Mouse (Mus musculus) stomach, postnatal 0 days (tissue): ENCODE results near the gene Igfl3. TPM values are rescaled to one million over a fixed set of nuclear protein-coding genes. Genes with fewer than 3 reads are reported as not detected.

ENCODE experiments used
- ATAC-seq: fragments of 200-750 bp; cut with Nextera tagmentation; 2 replicates; pipeline ENCODE4 v1.8.0; 2017; ENCODE audit not compliant: low FRiP score, low TSS enrichment
- DNase-seq: peaks from one replicate; pipeline ENCODE4 v3.0.0-alpha.2; 2016; ENCODE audit warnings: low spot score
- H3K27ac ChIP-seq: fragments of 300-500 bp; sonication (generic); replicated peaks from 2 replicates; pipeline ENCODE4 v1.5.1; 2014; ENCODE audit warnings: mild to moderate bottlenecking, control low read depth
- H3K27me3 ChIP-seq: fragments of 300-500 bp; sonication (generic); 2 replicates; pipeline ENCODE4 v1.6.1; 2014; ENCODE audit warnings: low read length; ENCODE audit not compliant: control insufficient read depth, insufficient read depth
- H3K36me3 ChIP-seq: fragments of 300-500 bp; sonication (generic); 2 replicates; pipeline ENCODE4 v1.6.1; 2014; ENCODE audit warnings: low read length, mixed read lengths; ENCODE audit not compliant: control insufficient read depth, insufficient read depth
- H3K4me1 ChIP-seq: fragments of 300-500 bp; sonication (generic); replicated peaks from 2 replicates; pipeline ENCODE4 v1.6.1; 2014; ENCODE audit warnings: antibody characterized with exemption; ENCODE audit not compliant: control insufficient read depth, insufficient read depth
- H3K4me2 ChIP-seq: fragments of 300-500 bp; sonication (generic); replicated peaks from 2 replicates; pipeline ENCODE4 v1.6.1; 2014; ENCODE audit warnings: low read depth, mild to moderate bottlenecking, control low read depth, moderate library complexity
- H3K4me3 ChIP-seq: fragments of 300-500 bp; sonication (generic); 2 replicates; pipeline ENCODE4 v1.5.1; 2014; ENCODE audit warnings: low read depth, low read length, control low read depth
- H3K9ac ChIP-seq: fragments of 300-500 bp; sonication (generic); 2 replicates; pipeline ENCODE4 v1.6.1; 2014; ENCODE audit warnings: mild to moderate bottlenecking, low read length, control low read depth, mixed read lengths
- H3K9me3 ChIP-seq: fragments of 300-500 bp; sonication (generic); 2 replicates; pipeline ENCODE4 v1.6.1; 2016; ENCODE audit warnings: low read length; ENCODE audit not compliant: control insufficient read depth
- CTCF ChIP-seq: IDR thresholded peaks from 2 replicates; pipeline ENCODE4 v1.5.1; 2016; ENCODE audit warnings: antibody characterized with exemption, low read depth, mild to moderate bottlenecking, moderate library complexity
- EP300 ChIP-seq: optimal IDR thresholded peaks from 2 replicates; pipeline ENCODE3; 2016; ENCODE audit warnings: antibody characterized with exemption
- WGBS: fragments of 180-500 bp; shearing (Covaris S2); extraction: QIAGEN DNeasy Blood & Tissue Kit; methylation state at CpG from one replicate; pipeline ENCODE4 v1.1.7; 2014; 5-methylcytosine and 5-hydroxymethylcytosine counted together
- polyA plus RNA-seq: library from polyadenylated mRNA; unstranded; fragments of >200 nt; fragmentation: Nextera tagmentation; extraction: Ambion mirVana; gene quantifications from 2 replicates; pipeline ENCODE4 v1.2.1, GENCODE M21; 2015

The Igfl3 gene
- polyA plus RNA-seq: not detected in 2 replicates

DNA sequence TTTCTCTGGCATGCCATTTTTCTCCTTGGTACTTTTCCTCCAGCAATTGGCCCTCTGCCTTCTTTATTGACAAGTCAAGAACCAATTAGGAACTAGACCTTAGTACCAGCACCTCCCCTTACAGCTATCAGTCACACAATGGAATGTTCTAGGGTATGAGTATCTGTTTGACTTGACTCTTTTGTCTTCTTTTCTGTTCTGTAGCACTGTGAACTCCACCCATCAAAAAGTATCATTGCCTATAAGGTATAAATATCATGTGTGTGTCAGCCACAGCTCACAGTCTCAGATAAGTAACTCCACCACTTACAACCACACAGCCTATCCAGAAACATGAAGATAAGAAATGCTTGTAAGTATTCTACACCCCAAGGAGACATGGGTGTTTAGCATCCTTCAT, at the start of gene Igfl3:
Gene Igfl3, plus strand, starts transcription at position 301 of the 400 bp plus-strand sequence.
- Histone ChIP-seq H3K4me2 (no peak within 1 kb of the TSS), H3K4me1 (no peaks in the 10 kb centered on the region), H3K4me3 (no peak within 1 kb of the TSS), H3K36me3 (no peaks in the 10 kb centered on the region), H3K9ac (no peak within 1 kb of the TSS), H3K27me3 (no peaks in the 10 kb centered on the region), H3K27ac (no peak within 1 kb of the TSS), H3K9me3 (no peaks in the 10 kb centered on the region)
- DNase-seq (no peak), ATAC-seq (no peak)
- TF ChIP-seq EP300: no peak
- no peak for TF ChIP-seq CTCF

DNA sequence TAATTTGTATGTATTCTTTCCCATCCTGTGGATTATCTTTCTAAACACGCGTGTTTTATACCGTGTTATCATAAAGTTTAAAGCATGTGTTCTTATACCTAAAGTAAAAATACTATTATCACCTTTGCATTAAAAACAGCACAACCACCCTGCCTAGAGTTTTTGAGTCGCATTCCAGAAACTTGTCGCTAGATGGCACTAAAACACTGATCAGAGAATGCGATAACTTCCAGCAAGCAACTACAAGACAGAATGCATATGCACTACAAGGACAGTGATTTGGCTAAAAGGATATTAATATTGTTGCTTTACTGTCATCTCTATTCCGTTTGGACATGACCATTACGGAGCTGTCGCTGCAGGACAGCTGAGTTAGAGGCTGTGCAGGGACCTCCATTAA, 34.6 kb downstream of the Igfl3 start:
- no peak overlapping the region for H3K4me3 ChIP-seq
- no peak overlapping the region for H3K9ac ChIP-seq
- no peak for ATAC-seq
- DNase-seq: peak; percentile 14
- TF ChIP-seq CTCF (peak; percentile 65), EP300 (no peak)
- no peaks in the 10 kb centered on the region for H3K9me3 ChIP-seq
- H3K36me3 ChIP-seq: no peaks in the 10 kb centered on the region
- WGBS: 8% methylated on average over 9 of the region's 9 CpGs
- no peak overlapping the region for H3K4me2 ChIP-seq
- H3K4me1 ChIP-seq: no peaks in the 10 kb centered on the region
- no peak overlapping the region for H3K27ac ChIP-seq
- no peaks in the 10 kb centered on the region for H3K27me3 ChIP-seq

DNA sequence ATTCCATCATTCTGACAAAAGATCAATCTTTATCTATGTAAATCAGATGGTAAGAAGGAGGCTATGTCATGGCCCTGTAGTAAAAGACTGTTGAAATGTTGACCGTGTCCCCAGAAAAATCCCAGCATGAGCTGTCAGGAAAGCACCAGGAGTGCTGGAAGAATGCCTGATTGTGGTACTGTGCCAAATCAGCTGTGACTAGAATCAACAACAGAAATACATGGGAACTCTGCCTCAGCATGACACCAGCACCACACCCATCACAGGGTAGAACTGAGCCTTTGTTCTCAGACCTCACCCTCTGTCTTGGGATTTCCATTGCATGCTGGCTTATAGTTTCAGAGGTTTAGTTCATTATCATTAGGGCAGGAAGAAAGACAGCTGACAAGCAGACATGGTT, 38.4 kb downstream of the Igfl3 start:
- DNase-seq: no peak
- no peak for ATAC-seq
- TF ChIP-seq EP300 (no peak), CTCF (no peak)
- Histone ChIP-seq H3K4me3 (no peak overlapping the region), H3K4me2 (no peak overlapping the region), H3K27ac (no peak overlapping the region), H3K9ac (no peak overlapping the region), H3K36me3 (no peaks in the 10 kb centered on the region), H3K27me3 (no peaks in the 10 kb centered on the region), H3K4me1 (no peaks in the 10 kb centered on the region), H3K9me3 (no peaks in the 10 kb centered on the region)
- WGBS: 56% methylated on average over 1 of the region's 1 CpGs

Other genes starting within 250 kb of the Igfl3 start
- not detected in 2 replicates for gene Ceacam11, start 204.4 kb upstream of the Igfl3 start, polyA plus RNA-seq
- gene Ceacam13, start 166.6 kb upstream of the Igfl3 start, polyA plus RNA-seq: not detected in 2 replicates
- 0.06 and 0.12 TPM in 2 replicates for gene Ceacam12, start 110.6 kb upstream of the Igfl3 start, polyA plus RNA-seq
- gene Mill1, start 68.9 kb downstream of the Igfl3 start, polyA plus RNA-seq: not detected in 2 replicates
- not detected in 2 replicates for gene Psg18, start 178.5 kb downstream of the Igfl3 start, polyA plus RNA-seq